Mouse (Mus musculus) urinary bladder, postnatal 14 days (tissue): ENCODE measurements around the gene Wiz.

Experiments used
- DNase-seq: peaks from one replicate; pipeline ENCODE4 v3.0.0; 2021; ENCODE audit warnings: low spot score

The Wiz gene

DNA sequence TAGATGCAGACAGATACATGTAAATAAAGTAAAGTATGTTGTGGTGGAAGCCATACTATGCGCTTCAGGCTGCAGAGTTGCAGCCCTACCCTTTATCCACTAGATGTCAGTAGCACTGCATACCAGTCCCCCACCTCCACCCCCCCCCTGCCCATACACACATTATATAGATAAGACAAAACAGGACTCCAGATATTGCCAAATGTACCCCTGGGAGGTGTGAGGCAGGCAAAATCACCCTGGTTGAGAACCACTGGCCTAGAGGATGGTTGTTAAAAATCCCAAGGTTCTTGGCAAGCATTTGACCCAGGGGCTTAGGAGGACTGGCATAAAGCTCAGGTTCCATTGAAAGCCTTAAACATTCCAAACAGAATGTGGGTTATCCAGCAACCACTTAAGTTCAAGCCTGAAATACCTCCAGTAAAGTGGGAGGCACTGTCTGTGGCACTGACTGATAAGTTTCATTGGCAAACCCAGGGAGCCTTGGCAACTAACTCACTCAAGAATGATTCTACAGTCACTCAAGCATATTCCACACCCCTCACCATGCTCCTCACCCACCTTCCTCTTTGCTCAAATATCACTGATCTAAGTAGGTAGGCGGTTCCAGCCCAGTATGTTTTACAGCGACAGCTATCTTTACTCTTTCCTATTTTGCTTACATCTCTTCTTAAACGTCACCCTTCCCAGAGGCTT lies 40.1 kb downstream of the Wiz start:
- DNase-seq = no peak

DNA sequence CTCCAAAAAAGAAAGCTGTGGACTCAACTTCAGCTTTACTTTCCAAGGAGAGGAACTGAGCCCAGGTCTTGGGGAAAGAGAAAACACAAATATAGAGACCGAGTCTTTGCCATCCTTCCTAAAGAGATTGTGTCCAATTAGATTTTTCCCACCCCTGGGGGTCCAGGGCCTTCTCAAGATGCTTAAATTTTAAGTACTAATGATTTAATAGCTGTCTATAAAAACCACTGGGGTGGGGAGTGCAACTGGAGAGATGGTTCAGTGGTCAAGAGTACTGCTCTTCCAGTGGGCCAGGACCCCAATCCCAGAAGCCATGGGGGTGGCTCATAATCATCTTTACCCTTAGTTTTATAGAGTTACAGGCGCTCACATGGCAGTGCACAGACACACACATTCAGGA lies 40.8 kb downstream of the Wiz start:
- DNase-seq = no peak

DNA sequence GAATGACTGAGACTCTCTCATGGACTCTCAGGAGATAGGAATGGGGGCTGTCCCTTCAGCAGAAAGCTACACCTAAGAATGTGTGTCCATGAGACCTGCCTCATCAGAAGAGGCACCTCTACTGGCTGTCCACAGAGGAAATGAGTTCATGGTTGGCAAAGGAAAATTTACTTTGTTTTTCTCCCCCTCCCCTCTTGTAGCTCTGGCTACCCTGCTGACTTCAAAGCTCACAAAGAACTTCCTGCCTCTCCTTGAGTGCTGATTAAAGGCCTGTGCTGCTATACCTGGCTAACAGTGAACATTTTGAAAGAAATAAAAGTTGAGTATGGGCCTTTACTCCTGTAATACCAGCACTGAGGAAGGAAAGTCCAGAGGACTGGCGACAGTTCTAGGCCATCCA lies 48.1 kb downstream of the Wiz start:
- no peak for DNase-seq

DNA sequence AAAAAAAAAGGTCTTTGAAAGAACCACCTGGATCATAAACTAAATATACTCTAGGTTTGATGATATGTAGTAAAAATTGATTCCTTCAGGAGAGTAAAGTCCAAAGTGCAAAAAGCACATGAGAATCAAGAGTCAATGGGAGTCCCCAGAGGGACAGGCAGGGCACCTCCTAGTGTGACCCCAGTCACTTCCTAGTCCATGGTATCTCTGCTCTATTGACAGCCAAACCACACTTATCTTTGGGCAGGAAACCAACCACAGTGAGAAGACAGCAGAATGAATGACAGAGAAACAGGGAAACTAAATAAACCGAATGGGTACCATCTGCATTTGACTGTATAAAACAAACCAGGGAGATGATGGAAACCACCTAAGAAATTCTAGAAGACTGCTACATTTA lies 49.1 kb downstream of the Wiz start:
- no peak for DNase-seq

DNA sequence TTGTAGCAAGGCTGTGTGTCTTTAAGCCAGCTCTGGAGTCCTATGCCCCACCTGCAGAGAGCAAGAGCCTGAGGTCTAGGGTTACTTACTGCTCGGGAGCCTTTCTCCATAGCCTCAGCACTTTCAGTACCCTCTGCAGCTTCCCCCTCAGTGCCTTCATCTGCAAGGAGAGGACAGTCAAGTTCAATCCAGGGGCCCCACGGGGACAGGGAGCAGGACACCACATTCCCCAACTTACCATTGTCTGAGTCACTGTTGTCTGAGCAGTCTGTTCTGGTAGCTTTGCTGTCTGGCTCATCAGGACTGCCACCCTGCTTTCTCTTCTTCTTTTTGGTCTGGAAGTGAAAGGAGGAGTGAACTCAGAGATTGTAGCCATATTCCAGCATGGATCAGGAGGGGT lies 53.4 kb downstream of the Wiz start:
- no peak for DNase-seq

DNA sequence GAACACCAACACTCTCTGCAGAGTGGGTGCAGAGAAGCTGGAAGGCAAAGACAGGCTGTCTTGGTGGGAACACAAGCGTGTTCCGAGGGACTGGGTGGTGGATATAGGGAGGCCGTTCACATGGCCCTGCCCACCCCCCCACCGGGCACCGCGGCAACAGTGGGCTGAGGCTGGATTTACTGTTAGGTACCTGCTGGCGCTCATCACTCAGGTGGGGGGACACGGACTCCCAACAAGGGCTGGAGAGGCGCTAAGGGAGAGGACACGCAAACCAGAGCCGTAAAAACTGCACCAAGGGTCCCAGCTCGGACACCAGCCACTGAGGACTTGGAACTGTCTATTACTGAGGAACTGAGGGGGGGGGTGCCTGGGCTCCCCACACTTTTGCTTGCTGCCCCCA lies 54.3 kb downstream of the Wiz start:
- DNase-seq = no peak

DNA sequence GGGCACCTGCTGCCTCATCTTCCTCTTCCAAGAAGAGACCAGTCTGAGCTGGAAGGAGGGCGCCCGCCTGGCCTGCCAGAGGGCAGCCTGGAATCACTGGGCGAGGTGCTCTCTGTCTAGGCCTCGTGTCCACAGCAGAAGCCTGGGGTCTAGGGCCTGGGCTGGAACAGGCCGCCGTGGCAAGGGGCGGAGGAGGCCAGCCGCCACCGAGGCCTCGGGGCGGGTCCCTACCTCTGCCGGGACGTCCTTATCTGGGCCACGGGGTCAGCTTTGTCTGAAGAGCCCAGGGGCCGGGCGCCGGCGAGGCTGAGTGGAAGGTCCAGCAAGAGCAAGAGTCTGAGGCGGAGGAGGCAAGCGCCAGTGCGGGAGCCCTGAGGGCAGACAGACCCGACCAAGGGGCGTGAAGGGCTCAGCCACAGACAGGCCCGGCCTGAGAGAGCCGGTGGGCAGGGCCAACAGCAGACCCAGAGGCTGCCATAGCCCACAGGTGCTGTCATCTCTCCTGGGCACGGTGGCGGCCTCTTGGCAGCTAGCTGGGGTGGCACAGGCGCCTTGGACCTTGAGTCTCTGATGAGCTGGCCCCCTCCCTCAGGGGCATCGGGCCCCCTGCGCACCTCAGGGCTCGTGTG lies 55.5 kb downstream of the Wiz start:
- DNase-seq = no peak

DNA sequence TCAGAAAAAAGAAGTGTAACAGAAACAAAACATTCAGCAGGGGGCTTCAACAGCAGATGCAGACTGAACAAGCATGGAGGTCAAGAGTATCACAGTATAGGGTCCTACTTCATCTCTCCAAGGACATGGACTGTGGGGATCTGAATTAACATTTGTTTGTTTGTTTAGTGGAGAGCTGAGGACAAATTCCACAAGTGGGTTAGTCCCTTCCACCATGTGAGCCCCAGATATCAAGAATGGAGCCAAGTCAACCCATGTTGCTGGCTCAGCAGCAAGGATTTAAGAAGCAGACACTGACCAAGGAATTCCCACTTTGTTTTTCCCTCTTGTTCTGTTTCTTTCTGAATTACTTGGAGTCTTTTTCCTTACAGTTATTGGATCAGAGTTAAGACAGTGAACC lies 61.7 kb downstream of the Wiz start:
- no peak for DNase-seq

DNA sequence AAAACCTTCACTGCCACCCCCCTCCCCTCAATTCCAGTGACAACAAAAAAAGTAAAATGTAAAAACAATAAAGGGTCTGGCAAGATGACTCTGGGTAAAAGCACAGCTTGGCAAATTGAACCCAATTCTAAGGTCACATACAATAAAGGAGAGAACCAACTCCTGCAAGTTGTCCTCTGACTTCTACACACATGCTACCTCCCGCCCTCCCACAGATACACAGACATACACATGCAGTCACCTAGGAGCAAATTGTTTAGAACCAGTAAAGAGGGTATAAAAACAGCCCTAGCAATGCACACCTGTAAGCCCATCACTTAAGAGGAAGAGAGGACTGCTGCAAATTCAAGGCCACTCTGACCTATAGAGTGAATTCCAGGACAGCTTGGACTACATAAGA lies 66.4 kb downstream of the Wiz start:
- DNase-seq = no peak

DNA sequence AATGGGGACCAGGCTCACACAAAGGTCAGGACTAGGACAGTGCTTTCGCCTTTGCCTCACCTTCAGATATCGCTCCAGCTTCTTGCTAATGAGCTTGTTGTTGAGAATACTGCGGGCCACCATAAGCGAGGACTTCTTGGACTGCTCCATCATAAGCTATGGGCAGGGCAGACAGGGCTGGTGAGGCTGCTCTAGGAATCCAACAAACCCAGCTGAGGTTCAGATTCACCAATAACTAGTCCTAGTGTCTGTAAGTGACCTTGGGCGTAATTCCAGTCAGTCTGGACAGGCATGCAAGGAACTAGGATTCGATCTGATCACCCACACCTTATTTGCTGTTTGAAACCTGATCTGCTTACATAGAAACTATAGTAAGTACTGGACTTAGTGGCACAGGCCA lies 67.4 kb downstream of the Wiz start:
- DNase-seq = no peak

DNA sequence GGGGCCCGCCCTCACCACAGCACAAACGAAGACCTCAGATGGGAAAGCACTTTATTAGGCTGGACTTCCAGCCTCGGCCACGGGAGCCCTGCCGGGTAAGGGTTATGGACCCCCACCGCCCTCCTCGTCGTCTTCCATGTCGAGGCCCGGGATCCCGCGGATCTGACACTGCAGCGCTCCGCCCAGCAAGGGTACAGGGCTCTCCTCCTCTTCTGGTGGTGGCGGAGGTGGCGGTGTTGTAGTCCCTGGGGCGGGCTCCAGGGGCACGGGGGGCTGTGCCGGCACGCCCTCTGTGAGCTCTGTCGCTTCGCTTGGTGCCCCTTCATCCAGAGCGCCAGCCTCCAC lies 67.9 kb downstream of the Wiz start:
- DNase-seq = no peak

DNA sequence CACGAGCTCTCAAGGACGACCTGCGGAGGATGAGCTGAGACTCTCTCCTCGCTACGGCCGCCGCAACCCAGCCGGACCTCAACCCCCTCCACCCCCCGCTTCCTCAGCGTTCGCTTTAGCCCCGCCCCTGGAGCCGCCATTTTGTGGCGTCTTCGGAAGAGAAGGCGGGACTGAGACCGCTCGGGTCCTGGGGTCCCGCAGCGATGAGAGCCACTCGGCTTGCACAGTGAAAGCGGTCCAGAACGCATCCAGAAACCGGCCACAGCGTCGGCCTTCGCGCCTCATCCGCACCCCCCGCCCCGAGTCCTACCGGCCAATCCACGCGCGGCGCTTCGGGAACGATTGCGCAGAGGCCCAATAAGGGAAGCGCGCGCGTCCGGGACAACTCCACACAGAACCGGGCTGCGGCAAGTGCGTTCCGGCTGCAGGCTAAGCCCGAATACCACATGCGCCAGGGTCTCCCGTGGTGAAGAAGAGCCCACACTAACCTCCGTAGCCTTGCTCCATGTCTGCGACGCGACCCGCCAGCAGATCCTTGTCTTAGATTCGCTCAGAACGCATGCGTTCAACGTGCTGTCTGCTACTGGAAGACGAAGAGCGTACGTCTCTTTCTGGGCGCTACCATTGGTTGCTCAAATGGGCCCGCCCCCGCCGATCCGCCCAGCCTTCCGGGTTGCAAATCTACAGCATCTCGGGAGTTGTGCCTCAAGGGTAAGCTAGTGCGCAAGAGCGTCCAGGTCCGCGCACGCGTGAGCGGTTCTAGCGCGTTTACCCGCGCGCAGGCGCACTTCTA lies 68.4 kb downstream of the Wiz start, which contains the start of gene Akap8:
TSS of gene Akap8 (minus strand) at position 642 of the 793 bp plus-strand sequence.
- peak; percentile 98 for DNase-seq

DNA sequence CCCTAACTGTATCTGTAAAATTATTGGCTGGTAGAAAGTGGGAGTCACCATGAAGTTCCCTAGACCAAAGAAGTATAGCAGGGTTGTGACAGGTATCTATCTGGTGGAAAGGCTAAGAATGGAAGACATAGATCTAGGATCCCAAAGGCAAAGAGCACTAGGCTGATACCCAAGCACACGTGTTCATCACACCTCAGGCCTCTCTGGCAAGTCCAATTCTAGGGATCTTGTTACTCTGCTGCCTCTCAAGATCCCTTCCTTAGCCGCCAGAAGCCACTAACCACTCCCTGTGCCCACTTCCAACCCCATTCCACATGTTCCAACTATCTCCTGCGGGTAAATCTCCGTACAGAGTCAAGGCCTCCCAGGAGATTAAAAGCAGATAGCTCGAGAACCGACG lies 69.3 kb downstream of the Wiz start:
- DNase-seq = no peak

DNA sequence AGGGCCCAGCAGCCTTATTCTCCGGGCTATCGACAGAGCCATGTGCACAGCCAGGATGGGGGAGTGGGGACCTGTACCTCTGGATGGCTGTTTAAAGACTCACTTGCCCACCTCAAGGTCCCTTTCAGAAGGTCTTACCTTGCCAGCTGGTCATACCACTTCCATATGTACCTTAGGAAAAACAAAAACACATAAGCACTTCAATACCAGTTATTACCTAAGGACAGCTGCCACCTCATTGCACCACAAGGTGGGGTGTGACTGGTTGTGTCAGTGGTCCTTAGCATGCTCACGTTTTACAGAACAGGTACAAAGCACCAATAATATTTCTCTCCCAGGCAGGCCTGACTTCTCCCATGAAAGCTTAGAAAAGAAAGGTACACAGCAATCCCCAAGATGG lies 71.5 kb downstream of the Wiz start:
- no peak for DNase-seq

DNA sequence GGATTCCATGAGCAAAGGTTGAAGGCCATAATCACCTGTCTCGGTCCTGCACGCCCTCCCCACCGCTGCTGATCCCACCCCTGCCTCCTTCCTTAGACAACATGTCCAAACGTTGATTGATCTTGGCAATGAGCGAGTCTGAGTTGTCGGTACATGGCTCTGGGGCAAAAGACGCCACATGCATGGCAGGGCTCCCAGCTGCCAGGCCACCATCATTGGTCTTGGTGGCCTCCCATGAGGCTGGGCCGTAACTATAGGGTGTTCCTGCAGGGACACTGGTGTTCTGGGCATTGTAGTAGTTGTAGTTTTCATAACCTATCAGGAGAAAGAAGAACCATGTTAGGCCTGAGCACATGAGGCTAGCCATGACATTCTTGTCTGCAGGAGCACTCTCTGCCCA lies 72.2 kb downstream of the Wiz start:
- no peak for DNase-seq

DNA sequence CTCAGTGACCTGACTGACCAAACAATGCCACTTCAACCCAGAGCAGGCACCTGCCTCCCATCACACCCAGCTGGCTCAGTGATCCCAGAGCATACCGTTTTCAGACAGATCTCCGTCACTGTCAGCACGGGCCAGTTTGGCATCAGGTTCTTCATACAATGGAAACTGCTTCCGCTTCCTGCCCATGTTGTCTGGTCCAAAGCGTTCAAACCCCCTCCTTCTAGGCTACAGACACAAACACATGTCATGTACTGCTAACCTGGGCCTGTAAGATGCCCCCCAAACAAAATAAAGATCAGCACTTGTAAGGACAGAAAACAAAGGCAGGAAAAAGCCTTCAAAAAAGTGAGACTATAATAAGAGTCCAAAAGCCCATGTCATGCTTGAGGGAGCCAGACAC lies 73.7 kb downstream of the Wiz start:
- DNase-seq = no peak

DNA sequence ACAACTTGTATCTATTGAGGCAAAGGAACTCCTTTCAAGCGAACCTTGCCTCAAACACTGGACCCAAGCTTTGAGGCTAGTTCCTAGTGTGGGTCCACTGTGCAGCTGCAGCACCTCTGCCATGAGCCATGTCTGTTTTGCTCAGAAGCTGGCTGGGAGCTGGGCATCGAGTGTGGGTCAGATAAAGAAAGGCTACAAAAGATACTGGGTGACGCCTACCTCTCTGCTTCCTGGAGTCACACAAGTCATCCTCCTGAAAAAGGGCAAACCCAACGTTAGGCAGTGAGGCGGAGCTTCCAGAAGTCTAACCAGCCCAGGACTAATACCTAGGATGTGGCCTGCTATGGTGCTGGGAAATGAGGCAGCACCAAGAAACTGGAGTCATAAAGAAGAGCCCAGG lies 75.3 kb downstream of the Wiz start:
- DNase-seq = no peak

DNA sequence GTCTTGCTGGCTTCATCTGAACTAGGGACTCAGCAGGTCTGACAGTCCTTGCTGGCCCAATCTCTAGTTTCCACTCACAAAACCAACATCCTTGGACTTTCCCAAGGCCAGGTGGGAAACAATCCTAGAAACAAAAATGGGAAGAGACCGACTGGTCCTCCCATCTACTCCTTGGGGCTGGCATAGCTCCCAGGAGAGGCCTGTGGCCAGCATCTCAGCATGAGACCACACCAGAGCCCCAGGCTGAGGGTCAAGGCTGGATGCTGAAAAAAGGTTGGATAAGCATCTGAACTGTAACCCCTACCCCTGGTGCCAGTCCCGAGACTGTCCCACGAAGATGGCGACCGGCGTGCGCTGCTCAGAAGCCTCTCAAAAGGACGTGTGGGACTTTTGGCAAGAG lies 76.4 kb downstream of the Wiz start:
- DNase-seq = no peak

DNA sequence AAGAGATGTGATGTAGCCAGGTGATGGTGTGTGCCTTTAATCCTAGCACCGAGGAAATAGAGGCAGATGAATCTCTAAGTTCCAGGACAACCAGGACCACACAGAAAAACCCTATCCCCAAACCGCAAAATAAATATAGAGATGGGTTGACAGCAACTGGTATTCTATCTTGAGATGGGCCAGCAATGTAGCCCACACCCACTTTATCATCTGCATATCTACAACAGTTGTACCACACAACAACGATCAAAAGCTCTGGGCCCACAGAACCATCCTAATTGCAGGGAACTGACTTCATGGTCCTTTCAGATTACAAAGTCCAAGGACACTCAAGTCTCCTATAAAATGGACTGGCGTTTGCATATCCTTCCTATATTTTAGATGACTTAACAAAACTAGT lies 81.3 kb downstream of the Wiz start:
- no peak for DNase-seq
